9 mouse cellular contexts compared by ENCODE assay signal in genomic region chr19:5109659-5110453, GRCm38 (mm10). TPM values are rescaled to one million over a fixed set of nuclear protein-coding genes. Genes with fewer than 3 reads are reported as not detected.
DNase-seq lines count a peak whose midpoint lies in the region; ATAC-seq and TF ChIP-seq lines count a peak whose summit lies in the region.
"Had no signal": no experiment of that assay in that cellular context is flagged by ENCODE, and none has a peak within 500 bp of the region (broad histone marks: within the 10 kb centered on the region; RNA-seq: fewer than 3 reads in every experiment).

No protein-coding gene starts in this region.

- no peaks in the 10 kb centered on the region for H3K9me3 ChIP-seq in forebrain, postnatal 0 days (ENCODE audit: low read length)
- no peaks in the 10 kb centered on the region for H3K9me3 ChIP-seq in forebrain, embryonic 10.5 days
- H3K9me3 ChIP-seq in lung, embryonic 15.5 days: no peaks in the 10 kb centered on the region

- no peak overlapping the region for H3K27ac ChIP-seq in forebrain, postnatal 0 days (ENCODE audit: low read depth, low read length)
- H3K27ac ChIP-seq in forebrain, embryonic 10.5 days: no peak overlapping the region
- peak overlapping the region; percentile 59 for H3K27ac ChIP-seq in lung, embryonic 15.5 days

- no peaks in the 10 kb centered on the region for H3K27me3 ChIP-seq in forebrain, postnatal 0 days (ENCODE audit: insufficient read depth, low read length)
- H3K27me3 ChIP-seq in forebrain, embryonic 10.5 days (ENCODE audit: poor library complexity, severe bottlenecking): no peaks in the 10 kb centered on the region
- no peaks in the 10 kb centered on the region for H3K27me3 ChIP-seq in lung, embryonic 15.5 days

- no peak for TF ChIP-seq POLR2A in lung, adult 2 months (IDR thresholded peaks at IDR 0.05; ENCODE audit: borderline replicate concordance, extremely low read depth, low read depth, low read length)

- peaks cover 10% of the 10 kb centered on the region for H3K4me1 ChIP-seq in forebrain, postnatal 0 days (ENCODE audit: insufficient read depth)
- peaks cover 32% of the 10 kb centered on the region for H3K4me1 ChIP-seq in forebrain, embryonic 10.5 days
- H3K4me1 ChIP-seq in lung, embryonic 15.5 days: peaks cover 32% of the 10 kb centered on the region
- H3K4me1 ChIP-seq in lung, adult 2 months (ENCODE audit: control insufficient read depth, insufficient read depth, low read length): peaks cover 6% of the 10 kb centered on the region

- H3K4me2 ChIP-seq in forebrain, postnatal 0 days (ENCODE audit: low read depth): no peak overlapping the region
- H3K4me2 ChIP-seq in lung, embryonic 15.5 days: no peak overlapping the region

- TF ChIP-seq CTCF in forebrain, postnatal 0 days (IDR thresholded peaks at IDR 0.05; ENCODE audit: low read depth): peak; percentile 59
- TF ChIP-seq CTCF in lung, adult 2 months (IDR thresholded peaks at IDR 0.05; ENCODE audit: insufficient read depth, low read length): no peak

- peaks cover 64% of the 10 kb centered on the region for H3K36me3 ChIP-seq in forebrain, postnatal 0 days (ENCODE audit: insufficient read depth)
- peaks cover 77% of the 10 kb centered on the region for H3K36me3 ChIP-seq in forebrain, embryonic 10.5 days (replicated peaks)
- peaks cover 16% of the 10 kb centered on the region for H3K36me3 ChIP-seq in lung, embryonic 15.5 days

- ATAC-seq in forebrain, postnatal 0 days: no peak
- ATAC-seq in lung, embryonic 15.5 days (ENCODE audit: borderline replicate concordance, extremely low read depth, low FRiP score, low TSS enrichment): no peak
- ATAC-seq in megakaryocyte-erythroid progenitor cell, adult 5-6 weeks (replicated peaks; ENCODE audit: low FRiP score, low TSS enrichment, poor library complexity, severe bottlenecking): no peak

- H3K4me3 ChIP-seq in forebrain, postnatal 0 days (ENCODE audit: low read depth, low read length): no peak overlapping the region
- no peak overlapping the region for H3K4me3 ChIP-seq in forebrain, embryonic 10.5 days
- no peak overlapping the region for H3K4me3 ChIP-seq in lung, embryonic 15.5 days
- no peak overlapping the region for H3K4me3 ChIP-seq in lung, adult 2 months (replicated peaks; ENCODE audit: extremely low read depth, low read depth, low read length)

- no peak for DNase-seq in forebrain, postnatal 0 days
- DNase-seq in forebrain, embryonic 10.5 days (ENCODE audit: extremely low spot score, low spot score): no peak
- DNase-seq in lung, adult 2 months: no peak
- peak; percentile 26 for DNase-seq in T-cell, adult 2 months (ENCODE audit: low spot score)
- DNase-seq in lung, postnatal 10 days: peak; percentile 58
- DNase-seq in urinary bladder, postnatal 14 days (ENCODE audit: low spot score): no peak
- DNase-seq: right cerebral cortex, postnatal 14 days had no signal

- WGBS in forebrain, postnatal 0 days: 78% methylated on average over 19 of the region's 19 CpGs
- WGBS in forebrain, embryonic 10.5 days: 74% methylated on average over 19 of the region's 19 CpGs
- 67% methylated on average over 19 of the region's 19 CpGs for WGBS in lung, embryonic 15.5 days
- WGBS in lung, adult 2 months: 75% methylated on average over 19 of the region's 19 CpGs

- H3K9ac ChIP-seq in forebrain, postnatal 0 days: no peak overlapping the region
- 0 out of 2 replicates have a peak overlapping the region, but pooled peaks have one; percentile 4 for H3K9ac ChIP-seq in lung, embryonic 15.5 days

RNA-seq across cellular contexts. Expression of gene Rab1b, which starts 3.0 kb away (rescaled TPM):
- 219 and 231 TPM in 2 replicates for total RNA-seq in forebrain, postnatal 0 days (2014; rRNA removed)
- polyA plus RNA-seq in forebrain, postnatal 0 days (2015; fragmentation: Nextera tagmentation; extraction: Ambion mirVana): 249 and 288 TPM in 2 replicates
- polyA plus RNA-seq in forebrain, embryonic 10.5 days (2016; fragmentation: Nextera tagmentation; extraction: Ambion mirVana): 253 and 255 TPM in 2 replicates
- 288 and 294 TPM in 2 replicates for polyA plus RNA-seq in lung, embryonic 15.5 days (2015; fragmentation: Nextera tagmentation; extraction: Ambion mirVana)
- polyA plus RNA-seq in lung, adult 2 months (2012; rRNA removed): 213 and 232 TPM in 2 replicates
- 58.7 and 83.3 TPM in 2 replicates for total RNA-seq in megakaryocyte-erythroid progenitor cell, adult 5-6 weeks (2014; fragmentation: Nextera tagmentation)
- 47.0 and 47.5 TPM in 2 replicates for total RNA-seq in megakaryocyte-erythroid progenitor cell, adult 5-6 weeks (2017)

RNA-seq across cellular contexts. Expression of gene Klc2, which starts 8.5 kb away (rescaled TPM):
- 138 and 146 TPM in 2 replicates for total RNA-seq in forebrain, postnatal 0 days (2014; rRNA removed)
- polyA plus RNA-seq in forebrain, postnatal 0 days (2015; fragmentation: Nextera tagmentation; extraction: Ambion mirVana): 54.5 and 58.6 TPM in 2 replicates
- 26.4 and 27.5 TPM in 2 replicates for polyA plus RNA-seq in forebrain, embryonic 10.5 days (2016; fragmentation: Nextera tagmentation; extraction: Ambion mirVana)
- polyA plus RNA-seq in lung, embryonic 15.5 days (2015; fragmentation: Nextera tagmentation; extraction: Ambion mirVana): 16.2 and 19.4 TPM in 2 replicates
- polyA plus RNA-seq in lung, adult 2 months (2012; rRNA removed): 35.5 and 47.3 TPM in 2 replicates
- 3.0 and 15.3 TPM in 2 replicates for total RNA-seq in megakaryocyte-erythroid progenitor cell, adult 5-6 weeks (2014; fragmentation: Nextera tagmentation)
- total RNA-seq in megakaryocyte-erythroid progenitor cell, adult 5-6 weeks (2017): 2.3 and 8.0 TPM in 2 replicates

RNA-seq across cellular contexts. Expression of gene Cnih2, which starts 11.5 kb away (rescaled TPM):
- total RNA-seq in forebrain, postnatal 0 days (2014; rRNA removed): 567 and 663 TPM in 2 replicates
- polyA plus RNA-seq in forebrain, postnatal 0 days (2015; fragmentation: Nextera tagmentation; extraction: Ambion mirVana): 563 and 604 TPM in 2 replicates
- 33.2 and 34.2 TPM in 2 replicates for polyA plus RNA-seq in forebrain, embryonic 10.5 days (2016; fragmentation: Nextera tagmentation; extraction: Ambion mirVana)
- 8.6 and 9.0 TPM in 2 replicates for polyA plus RNA-seq in lung, embryonic 15.5 days (2015; fragmentation: Nextera tagmentation; extraction: Ambion mirVana)
- polyA plus RNA-seq in lung, adult 2 months (2012; rRNA removed): 1.2 and 1.3 TPM in 2 replicates
- 0.66 TPM in 1 of 2 replicates, not detected in the other for total RNA-seq in megakaryocyte-erythroid progenitor cell, adult 5-6 weeks (2014; fragmentation: Nextera tagmentation)
- total RNA-seq in megakaryocyte-erythroid progenitor cell, adult 5-6 weeks (2017): not detected in 2 replicates

RNA-seq across cellular contexts. Expression of gene Yif1a, which starts 21.5 kb away (rescaled TPM):
- total RNA-seq in forebrain, postnatal 0 days (2014; rRNA removed): 44.6 and 54.9 TPM in 2 replicates
- 50.5 and 59.9 TPM in 2 replicates for polyA plus RNA-seq in forebrain, postnatal 0 days (2015; fragmentation: Nextera tagmentation; extraction: Ambion mirVana)
- polyA plus RNA-seq in forebrain, embryonic 10.5 days (2016; fragmentation: Nextera tagmentation; extraction: Ambion mirVana): 67.1 and 74.2 TPM in 2 replicates
- polyA plus RNA-seq in lung, embryonic 15.5 days (2015; fragmentation: Nextera tagmentation; extraction: Ambion mirVana): 94.5 and 96.8 TPM in 2 replicates
- polyA plus RNA-seq in lung, adult 2 months (2012; rRNA removed): 154 and 165 TPM in 2 replicates
- 38.6 and 43.4 TPM in 2 replicates for total RNA-seq in megakaryocyte-erythroid progenitor cell, adult 5-6 weeks (2014; fragmentation: Nextera tagmentation)
- 7.5 and 13.6 TPM in 2 replicates for total RNA-seq in megakaryocyte-erythroid progenitor cell, adult 5-6 weeks (2017)

RNA-seq across cellular contexts. Expression of gene Tmem151a, which starts 24.5 kb away (rescaled TPM):
- 22.6 and 37.0 TPM in 2 replicates for total RNA-seq in forebrain, postnatal 0 days (2014; rRNA removed)
- 40.6 and 46.2 TPM in 2 replicates for polyA plus RNA-seq in forebrain, postnatal 0 days (2015; fragmentation: Nextera tagmentation; extraction: Ambion mirVana)
- 0.47 and 1.7 TPM in 2 replicates for polyA plus RNA-seq in forebrain, embryonic 10.5 days (2016; fragmentation: Nextera tagmentation; extraction: Ambion mirVana)
- 3.4 and 4.6 TPM in 2 replicates for polyA plus RNA-seq in lung, embryonic 15.5 days (2015; fragmentation: Nextera tagmentation; extraction: Ambion mirVana)
- polyA plus RNA-seq in lung, adult 2 months (2012; rRNA removed): 10.7 and 11.8 TPM in 2 replicates
- total RNA-seq in megakaryocyte-erythroid progenitor cell, adult 5-6 weeks (2014; fragmentation: Nextera tagmentation): 1.2 TPM in 1 of 2 replicates, not detected in the other
- not detected in 2 replicates for total RNA-seq in megakaryocyte-erythroid progenitor cell, adult 5-6 weeks (2017)

Comparison
In these comparisons a context has a peak if more than half of its experiments do, and no peak if none do; other contexts are left out.
1. DNase-seq: peak in T-cell, adult 2 months (single experiment) and lung, postnatal 10 days (single experiment); none in forebrain, postnatal 0 days (single experiment), forebrain, embryonic 10.5 days (single experiment), lung, adult 2 months (single experiment) and urinary bladder, postnatal 14 days (single experiment).
2. RNA of gene Cnih2, which starts 11.5 kb away (polyA plus RNA-seq): 563 to 604 TPM in forebrain, postnatal 0 days; 33.2 to 34.2 TPM in forebrain, embryonic 10.5 days, 8.6 to 9.0 TPM in lung, embryonic 15.5 days and 1.2 to 1.3 TPM in lung, adult 2 months; every median in the first group is over 10 times any median in the second.